Mouse (Mus musculus) MEL (cell line): ENCODE measurements around the gene Rasl11b. TPM values are rescaled to one million over a fixed set of nuclear protein-coding genes. Genes with fewer than 3 reads are reported as not detected.

ENCODE experiments used
- DNase-seq: peaks from one replicate; pipeline ENCODE4 v3.0.0; 2011; ENCODE audit warnings: low read depth, low spot score
- H3K27ac ChIP-seq: 2 replicates; pipeline ENCODE4 v1.5.1; 2012; ENCODE audit warnings: low read depth, mild to moderate bottlenecking, control low read depth, low read length, moderate library complexity; ENCODE audit not compliant: control insufficient read depth
- H3K27me3 ChIP-seq, 2 experiments: fragments of 150-350 bp in 1 of 2; sonication (generic) in 1 of 2; 2 replicates each; pipeline ENCODE4 v1.6.1; 2012; ENCODE audit warnings: low read length in 2 of 2, mild to moderate bottlenecking in 2 of 2, improper control_type of control experiment in 1 of 2, moderate library complexity in 1 of 2; ENCODE audit not compliant: insufficient read depth in 2 of 2, control insufficient read depth in 1 of 2
- H3K36me3 ChIP-seq, 2 experiments: 2 replicates each; pipeline ENCODE4 v1.6.1; 2012 to 2014; ENCODE audit warnings: low read length in 2 of 2, improper control_type of control experiment in 1 of 2, inconsistent platforms in 1 of 2, mild to moderate bottlenecking in 1 of 2; ENCODE audit not compliant: insufficient read depth in 2 of 2, control insufficient read depth in 1 of 2
- H3K4me1 ChIP-seq, 2 experiments: fragments of 150-350 bp in 1 of 2; sonication (generic) in 1 of 2; 2 replicates each; pipeline ENCODE4 v1.6.1; 2012; ENCODE audit warnings: low read length in 2 of 2, improper control_type of control experiment in 1 of 2, mild to moderate bottlenecking in 1 of 2; ENCODE audit not compliant: insufficient read depth in 2 of 2, control insufficient read depth in 1 of 2
- H3K4me3 ChIP-seq, 2 experiments: fragments of 150-350 bp in 1 of 2; sonication (generic) in 1 of 2; 2 replicates each; pipeline ENCODE4 v1.5.1; 2012; ENCODE audit warnings: low read depth in 2 of 2, low read length in 2 of 2, mild to moderate bottlenecking in 2 of 2, moderate library complexity in 2 of 2, control low read depth in 1 of 2, improper control_type of control experiment in 1 of 2; ENCODE audit not compliant: control insufficient read depth in 1 of 2, insufficient read depth in 1 of 2
- H3K79me2 ChIP-seq: 2 replicates; pipeline ENCODE4 v1.6.1; 2012; ENCODE audit warnings: mild to moderate bottlenecking, low read length, moderate library complexity; ENCODE audit not compliant: control insufficient read depth, poor library complexity, insufficient read depth
- H3K9ac ChIP-seq: 2 replicates; pipeline ENCODE4 v1.6.1; 2012; ENCODE audit warnings: low read depth, mild to moderate bottlenecking, control low read depth, low read length, moderate library complexity; ENCODE audit not compliant: control insufficient read depth, poor library complexity, severe bottlenecking
- H3K9me3 ChIP-seq: fragments of 150-350 bp; sonication (generic); replicated peaks from 2 replicates; pipeline ENCODE4 v1.6.1; 2012; ENCODE audit warnings: mild to moderate bottlenecking, low read length, improper control_type of control experiment, moderate library complexity; ENCODE audit not compliant: insufficient read depth
- BHLHE40 ChIP-seq: IDR thresholded peaks from 2 replicates; pipeline ENCODE4 v1.6.1; 2012; ENCODE audit warnings: low read depth, mild to moderate bottlenecking, inconsistent platforms, low read length, improper control_type of control experiment, borderline replicate concordance
- CHD1 ChIP-seq: IDR thresholded peaks from 2 replicates; pipeline ENCODE4 v1.6.1; 2012; ENCODE audit warnings: low read depth, mild to moderate bottlenecking, inconsistent platforms, low read length, improper control_type of control experiment
- CHD2 ChIP-seq: IDR thresholded peaks from 2 replicates; pipeline ENCODE4 v1.6.1; 2011; ENCODE audit warnings: low read length, improper control_type of control experiment
- ELF1 ChIP-seq: IDR thresholded peaks from 2 replicates; pipeline ENCODE4 v1.6.1; 2014; ENCODE audit warnings: low read depth, mild to moderate bottlenecking, inconsistent platforms, low read length, improper control_type of control experiment, moderate library complexity
- EP300 ChIP-seq, 2 experiments: IDR thresholded peaks; 2 replicates each; pipeline ENCODE4 v1.6.1; 2011; ENCODE audit warnings: improper control_type of control experiment in 2 of 2, low read length in 2 of 2, low read depth in 1 of 2, mild to moderate bottlenecking in 1 of 2
- ETS1 ChIP-seq: IDR thresholded peaks from 2 replicates; pipeline ENCODE4 v1.6.1; 2012; ENCODE audit warnings: low read depth, mild to moderate bottlenecking, inconsistent platforms, low read length, improper control_type of control experiment, moderate library complexity
- GABPA ChIP-seq: IDR thresholded peaks from 2 replicates; pipeline ENCODE4 v1.6.1; 2012; ENCODE audit warnings: low read depth, mild to moderate bottlenecking, inconsistent platforms, low read length, improper control_type of control experiment, moderate library complexity
- HCFC1 ChIP-seq: IDR thresholded peaks from 2 replicates; pipeline ENCODE4 v1.6.1; 2012; ENCODE audit warnings: low read depth, mild to moderate bottlenecking, inconsistent platforms, low read length, improper control_type of control experiment, moderate library complexity
- KAT2A ChIP-seq: conservative IDR thresholded peaks from 2 replicates; pipeline ENCODE4 v1.6.1; 2012; ENCODE audit warnings: low read depth, low read length, improper control_type of control experiment, inconsistent platforms
- MAFK ChIP-seq: IDR thresholded peaks from 2 replicates; pipeline ENCODE4 v1.6.1; 2011; ENCODE audit warnings: low read depth, mild to moderate bottlenecking, low read length, improper control_type of control experiment, borderline replicate concordance
- MAZ ChIP-seq: IDR thresholded peaks from 2 replicates; pipeline ENCODE4 v1.6.1; 2012; ENCODE audit warnings: low read depth, mild to moderate bottlenecking, inconsistent platforms, low read length, improper control_type of control experiment
- MEF2A ChIP-seq: IDR thresholded peaks from 2 replicates; pipeline ENCODE4 v1.6.1; 2014; ENCODE audit warnings: low read depth, mild to moderate bottlenecking, inconsistent platforms, low read length, improper control_type of control experiment; ENCODE audit not compliant: poor library complexity, insufficient replicate concordance, severe bottlenecking; ENCODE audit errors: extremely low read depth
- NELFE ChIP-seq: IDR thresholded peaks from 2 replicates; pipeline ENCODE4 v1.6.1; 2011; ENCODE audit warnings: low read depth, low read length, improper control_type of control experiment
- POLR2A ChIP-seq, 2 experiments: IDR thresholded peaks; 2 replicates each; pipeline ENCODE4 v1.6.1; 2011 to 2012; ENCODE audit warnings: low read length in 2 of 2, mild to moderate bottlenecking in 2 of 2, control low read depth in 1 of 2, improper control_type of control experiment in 1 of 2, low read depth in 1 of 2, moderate library complexity in 1 of 2; ENCODE audit not compliant: control insufficient read depth in 1 of 2, insufficient read depth in 1 of 2, poor library complexity in 1 of 2
- POLR2AphosphoS5 ChIP-seq: IDR thresholded peaks from 2 replicates; pipeline ENCODE4 v1.6.1; 2012; ENCODE audit warnings: low read depth, borderline replicate concordance, mild to moderate bottlenecking, inconsistent platforms, low read length, moderate library complexity, mixed read lengths
- RCOR1 ChIP-seq: IDR thresholded peaks from 2 replicates; pipeline ENCODE4 v1.6.1; 2012; ENCODE audit warnings: low read depth, mild to moderate bottlenecking, inconsistent platforms, low read length, improper control_type of control experiment
- UBTF ChIP-seq: IDR thresholded peaks from 2 replicates; pipeline ENCODE4 v1.6.1; 2012; ENCODE audit warnings: low read depth, mild to moderate bottlenecking, inconsistent platforms, low read length, improper control_type of control experiment, moderate library complexity, borderline replicate concordance; ENCODE audit not compliant: insufficient read depth
- USF1 ChIP-seq: IDR thresholded peaks from 2 replicates; pipeline ENCODE4 v1.6.1; 2014; ENCODE audit warnings: low read depth, mild to moderate bottlenecking, inconsistent platforms, low read length, improper control_type of control experiment, moderate library complexity
- USF2 ChIP-seq, 2 experiments: IDR thresholded peaks; 2 replicates each; pipeline ENCODE4 v1.6.1; 2011 to 2012; ENCODE audit warnings: improper control_type of control experiment in 2 of 2, low read length in 2 of 2, borderline replicate concordance in 1 of 2, inconsistent platforms in 1 of 2, low read depth in 1 of 2, mild to moderate bottlenecking in 1 of 2; ENCODE audit not compliant: insufficient read depth in 1 of 2
- ZC3H11A ChIP-seq: IDR thresholded peaks from 2 replicates; pipeline ENCODE4 v1.6.1; 2012; ENCODE audit warnings: low read depth, mild to moderate bottlenecking, inconsistent platforms, low read length, improper control_type of control experiment
- ZKSCAN1 ChIP-seq: IDR thresholded peaks from 2 replicates; pipeline ENCODE4 v1.6.1; 2012; ENCODE audit warnings: low read depth, mild to moderate bottlenecking, inconsistent platforms, low read length, improper control_type of control experiment, moderate library complexity
- ZMIZ1 ChIP-seq: IDR thresholded peaks from 2 replicates; pipeline ENCODE4 v1.6.1; 2012; ENCODE audit warnings: low read depth, mild to moderate bottlenecking, inconsistent platforms, low read length, improper control_type of control experiment, moderate library complexity
- ZNF384 ChIP-seq: IDR thresholded peaks from 2 replicates; pipeline ENCODE4 v1.6.1; 2012; ENCODE audit warnings: low read depth, mild to moderate bottlenecking, inconsistent platforms, low read length, improper control_type of control experiment
- polyA plus RNA-seq, 2 experiments: library from polyadenylated mRNA; stranded (reverse) in 1 of 2; unstranded in 1 of 2; fragments of >175 nt in 1 of 2; fragments of >200 nt in 1 of 2; gene quantifications; 2 replicates each; pipeline versions ENCODE4 v1.2.1 to v1.2.4; 2012; ENCODE audit warnings: low replicate concordance in 2 of 2, low read depth in 1 of 2; ENCODE audit not compliant: insufficient read length in 2 of 2, insufficient read depth in 1 of 2, missing spikeins in 1 of 2
- total RNA-seq: library from RNA; depleted of rRNA; stranded (reverse); fragments of 300-350 nt; gene quantifications from 2 replicates; pipeline ENCODE4 v1.2.3, GENCODE M21; 2012

Rasl11b gene
- total and polyA plus RNA-seq, 3 experiments: 0.15 to 0.54 TPM; not detected in 1

DNA sequence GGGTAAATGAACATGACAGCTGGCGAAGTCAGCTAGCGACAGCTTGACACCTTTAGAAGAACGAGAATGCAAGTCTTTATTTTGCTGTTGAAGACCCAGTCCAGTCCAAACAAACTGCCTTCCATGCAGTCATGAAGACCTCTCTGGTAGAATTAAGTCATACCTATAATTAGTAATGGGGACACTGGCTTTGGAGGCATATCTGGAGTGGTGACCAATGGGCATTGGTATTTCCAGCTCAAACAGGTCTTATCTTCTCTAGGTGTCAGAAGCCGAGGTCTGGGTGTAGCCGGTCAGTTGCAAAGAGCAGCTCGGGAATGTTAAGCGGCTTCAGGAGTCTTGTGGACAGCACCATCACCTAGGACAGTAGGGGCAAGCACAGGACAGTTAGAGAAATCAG, 11.0 kb downstream of the Rasl11b start:
- Histone ChIP-seq H3K27me3 (no peaks in the 10 kb centered on the region), H3K4me3 (no peak overlapping the region), H3K36me3 (no peaks in the 10 kb centered on the region), H3K9me3 (no peaks in the 10 kb centered on the region), H3K4me1 (no peaks in the 10 kb centered on the region), H3K79me2 (no peaks in the 10 kb centered on the region), H3K27ac (no peak overlapping the region), H3K9ac (no peak overlapping the region)
- no peak for DNase-seq
- TF ChIP-seq POLR2AphosphoS5 (no peak), UBTF (no peak), ELF1 (no peak), RCOR1 (no peak), ZC3H11A (no peak), USF2 (IDR thresholded peaks at IDR 0.05; ENCODE audit: borderline replicate concordance in 1 of 2, insufficient read depth in 1 of 2, low read depth in 1 of 2, low read length in 2 of 2) (no peak), CHD1 (no peak), GABPA (no peak), POLR2A (IDR thresholded peaks at IDR 0.05; ENCODE audit: control insufficient read depth in 1 of 2, insufficient read depth in 1 of 2, low read depth in 1 of 2, low read length in 2 of 2, poor library complexity in 1 of 2) (no peak), BHLHE40 (no peak)

- no peak for TF ChIP-seq UBTF
- no peak for TF ChIP-seq ZKSCAN1
- TF ChIP-seq ZNF384: no peak
- TF ChIP-seq BHLHE40: no peak
- TF ChIP-seq ETS1: no peak
- TF ChIP-seq MEF2A: no peak
- TF ChIP-seq HCFC1: no peak
- TF ChIP-seq MAZ: no peak
- no peak for TF ChIP-seq CHD2
- TF ChIP-seq MAFK: no peak
- TF ChIP-seq USF1: no peak
- no peak for TF ChIP-seq POLR2A (IDR thresholded peaks at IDR 0.05; ENCODE audit: control insufficient read depth in 1 of 2, insufficient read depth in 1 of 2, low read depth in 1 of 2, low read length in 2 of 2, poor library complexity in 1 of 2)
- no peak for TF ChIP-seq ZMIZ1
- TF ChIP-seq NELFE: no peak
- no peak for TF ChIP-seq KAT2A
- no peak for TF ChIP-seq GABPA
- no peak for TF ChIP-seq EP300 (IDR thresholded peaks at IDR 0.05; ENCODE audit: low read depth in 1 of 2, low read length in 2 of 2)
- TF ChIP-seq ZC3H11A: no peak
- Histone ChIP-seq H3K27me3 (no peaks in the 10 kb centered on the region), H3K36me3 (no peaks in the 10 kb centered on the region), H3K4me1 (no peaks in the 10 kb centered on the region), H3K27ac (no peak overlapping the region), H3K79me2 (no peaks in the 10 kb centered on the region), H3K4me3 (no peak overlapping the region), H3K9ac (no peak overlapping the region), H3K9me3 (no peaks in the 10 kb centered on the region)
- DNase-seq: no peak
These were observed 11.6 kb downstream of the Rasl11b start for GRCm38 (mm10) chr5:74206649-74207048.
